Mouse (Mus musculus) neural tube, embryonic 11.5 days (tissue): ENCODE measurements around the gene Thrb. TPM values are rescaled to one million over a fixed set of nuclear protein-coding genes. Genes with fewer than 3 reads are reported as not detected.

Experiments used
- ATAC-seq: fragments of 200-750 bp; cut with Nextera tagmentation; 2 replicates; pipeline ENCODE4 v1.8.0; 2017; ENCODE audit warnings: moderate number of reproducible peaks, mild to moderate bottlenecking, moderate TSS enrichment, moderate library complexity; ENCODE audit not compliant: insufficient read depth, low FRiP score, low TSS enrichment
- DNase-seq: peaks from one replicate; pipeline ENCODE4 v3.0.0-alpha.2; 2015; ENCODE audit warnings: low spot score
- H3K27ac ChIP-seq: fragments of 300-500 bp; sonication (generic); 2 replicates; pipeline ENCODE4 v1.5.1; 2014; ENCODE audit warnings: low read depth, mild to moderate bottlenecking, low read length
- H3K27me3 ChIP-seq: fragments of 300-500 bp; sonication (generic); 2 replicates; pipeline ENCODE4 v1.6.1; 2014; ENCODE audit warnings: mild to moderate bottlenecking, low read length, mixed read lengths; ENCODE audit not compliant: control insufficient read depth, insufficient read depth
- H3K36me3 ChIP-seq: fragments of 300-500 bp; sonication (generic); 2 replicates; pipeline ENCODE4 v1.6.1; 2014; ENCODE audit warnings: mild to moderate bottlenecking, low read length, moderate library complexity, mixed read lengths; ENCODE audit not compliant: control insufficient read depth, insufficient read depth
- H3K4me1 ChIP-seq: fragments of 300-500 bp; sonication (generic); 2 replicates; pipeline ENCODE4 v1.6.1; 2014; ENCODE audit warnings: low read length, mixed read lengths; ENCODE audit not compliant: control insufficient read depth, insufficient read depth
- H3K4me2 ChIP-seq: fragments of 300-500 bp; sonication (generic); 2 replicates; pipeline ENCODE4 v1.6.1; 2014; ENCODE audit warnings: low read depth, mild to moderate bottlenecking, moderate library complexity
- H3K4me3 ChIP-seq: fragments of 300-500 bp; sonication (generic); 2 replicates; pipeline ENCODE4 v1.5.1; 2014; ENCODE audit warnings: low read depth, low read length
- H3K9ac ChIP-seq: fragments of 300-500 bp; sonication (generic); 2 replicates; pipeline ENCODE4 v1.6.1; 2014; ENCODE audit warnings: mild to moderate bottlenecking, low read length
- H3K9me3 ChIP-seq: fragments of 300-500 bp; sonication (generic); 2 replicates; pipeline ENCODE4 v1.6.1; 2016; ENCODE audit warnings: low read length; ENCODE audit not compliant: control insufficient read depth
- WGBS: fragments of 180-500 bp; shearing (Covaris S2); extraction: QIAGEN DNeasy Blood & Tissue Kit; methylation state at CpG from one replicate; pipeline ENCODE4 v1.1.7; 2014; 5-methylcytosine and 5-hydroxymethylcytosine counted together
- polyA plus RNA-seq: library from polyadenylated mRNA; unstranded; fragments of >200 nt; fragmentation: Nextera tagmentation; extraction: Ambion mirVana; gene quantifications from 2 replicates; pipeline ENCODE4 v1.2.1, GENCODE M21; 2014

The Thrb gene
- polyA plus RNA-seq, 1 experiment from 2014 or later: 0.49 TPM

DNA sequence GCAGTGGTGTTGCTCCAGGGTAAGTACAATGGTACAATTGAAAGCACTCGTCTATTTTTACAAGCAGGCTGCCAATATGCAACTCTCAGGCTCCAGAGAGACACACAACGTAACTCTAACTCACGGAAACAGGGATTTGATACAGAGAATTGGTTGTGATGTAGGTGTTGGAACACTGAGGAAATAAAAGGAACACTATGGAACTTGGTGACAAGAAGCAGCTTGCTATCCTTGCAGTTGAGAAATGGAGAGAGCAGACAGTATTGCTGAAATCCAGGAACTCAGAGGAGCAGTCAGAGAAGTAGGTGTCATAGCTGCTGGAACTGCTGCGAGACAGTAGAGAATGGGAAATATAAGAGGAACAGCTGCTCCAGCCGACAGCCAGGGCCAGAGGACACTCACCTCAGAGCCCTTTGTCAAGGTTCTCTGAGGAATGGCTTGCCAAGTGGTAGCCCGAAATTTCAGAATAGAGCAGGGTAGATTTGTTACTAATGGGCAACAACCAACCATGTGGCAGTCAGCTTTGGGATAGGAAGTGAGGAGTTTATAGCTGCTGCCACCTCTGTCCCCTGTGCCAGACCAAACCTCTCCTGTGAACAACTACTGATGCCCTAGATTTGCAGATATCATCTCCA, 252.6 kb downstream of the Thrb start:
- ATAC-seq (no peak), DNase-seq (no peak)
- Histone ChIP-seq H3K9me3 (no peaks in the 10 kb centered on the region), H3K4me1 (no peaks in the 10 kb centered on the region), H3K9ac (no peak overlapping the region), H3K27ac (no peak overlapping the region), H3K4me2 (no peak overlapping the region), H3K4me3 (no peak overlapping the region), H3K27me3 (no peaks in the 10 kb centered on the region), H3K36me3 (no peaks in the 10 kb centered on the region)
- WGBS: 65% methylated on average over 6 of the region's 6 CpGs

DNA sequence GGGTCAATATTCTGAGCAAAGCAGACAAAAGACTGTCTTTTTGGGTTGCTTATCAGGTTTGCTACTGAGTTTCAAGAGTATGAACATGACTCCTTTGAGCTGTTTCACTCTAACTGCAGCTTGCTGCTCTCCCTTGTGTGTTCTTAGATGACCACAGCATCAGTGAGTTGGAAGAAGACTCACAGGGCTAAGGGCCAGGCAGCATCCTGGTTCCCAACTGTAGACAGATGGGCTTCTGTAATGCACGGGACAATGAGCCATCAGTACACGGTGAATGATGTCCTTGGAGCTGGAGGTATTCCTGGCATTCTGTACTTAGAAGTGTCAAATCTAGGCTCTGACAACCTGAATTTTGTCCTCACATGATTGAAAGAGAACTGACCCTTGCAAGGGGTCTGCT, 255.5 kb downstream of the Thrb start:
- no peak overlapping the region for H3K9ac ChIP-seq
- ATAC-seq: no peak
- no peaks in the 10 kb centered on the region for H3K36me3 ChIP-seq
- 73% methylated on average over 2 of the region's 2 CpGs for WGBS
- no peaks in the 10 kb centered on the region for H3K9me3 ChIP-seq
- no peak for DNase-seq
- H3K27me3 ChIP-seq: no peaks in the 10 kb centered on the region
- H3K27ac ChIP-seq: no peak overlapping the region
- H3K4me2 ChIP-seq: no peak overlapping the region
- no peaks in the 10 kb centered on the region for H3K4me1 ChIP-seq
- H3K4me3 ChIP-seq: no peak overlapping the region

DNA sequence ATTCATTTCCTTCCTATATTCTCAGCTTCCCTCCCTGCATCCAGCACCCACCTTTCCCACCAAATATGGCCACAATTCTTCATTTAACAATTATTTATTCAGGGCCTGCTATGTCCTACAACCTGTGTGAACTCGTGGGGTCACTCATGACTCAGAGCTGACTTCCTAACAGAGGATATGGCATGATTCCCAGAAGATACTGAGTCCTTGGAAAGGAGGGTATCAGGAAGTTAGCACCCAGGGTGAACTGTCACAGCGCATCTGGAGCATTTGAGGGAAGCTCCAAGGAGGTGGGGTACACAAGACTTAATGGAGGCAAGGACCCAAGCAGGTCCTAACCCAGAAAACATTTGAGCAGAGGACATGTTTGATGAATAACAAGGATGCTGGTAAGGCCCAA, 256.6 kb downstream of the Thrb start:
- H3K4me3 ChIP-seq: no peak overlapping the region
- H3K4me2 ChIP-seq: no peak overlapping the region
- no peaks in the 10 kb centered on the region for H3K36me3 ChIP-seq
- no peak overlapping the region for H3K27ac ChIP-seq
- no peaks in the 10 kb centered on the region for H3K4me1 ChIP-seq
- no peak overlapping the region for H3K9ac ChIP-seq
- ATAC-seq (no peak), DNase-seq (no peak)
- no peaks in the 10 kb centered on the region for H3K9me3 ChIP-seq
- H3K27me3 ChIP-seq: no peaks in the 10 kb centered on the region
- 82% methylated on average over 2 of the region's 2 CpGs for WGBS

DNA sequence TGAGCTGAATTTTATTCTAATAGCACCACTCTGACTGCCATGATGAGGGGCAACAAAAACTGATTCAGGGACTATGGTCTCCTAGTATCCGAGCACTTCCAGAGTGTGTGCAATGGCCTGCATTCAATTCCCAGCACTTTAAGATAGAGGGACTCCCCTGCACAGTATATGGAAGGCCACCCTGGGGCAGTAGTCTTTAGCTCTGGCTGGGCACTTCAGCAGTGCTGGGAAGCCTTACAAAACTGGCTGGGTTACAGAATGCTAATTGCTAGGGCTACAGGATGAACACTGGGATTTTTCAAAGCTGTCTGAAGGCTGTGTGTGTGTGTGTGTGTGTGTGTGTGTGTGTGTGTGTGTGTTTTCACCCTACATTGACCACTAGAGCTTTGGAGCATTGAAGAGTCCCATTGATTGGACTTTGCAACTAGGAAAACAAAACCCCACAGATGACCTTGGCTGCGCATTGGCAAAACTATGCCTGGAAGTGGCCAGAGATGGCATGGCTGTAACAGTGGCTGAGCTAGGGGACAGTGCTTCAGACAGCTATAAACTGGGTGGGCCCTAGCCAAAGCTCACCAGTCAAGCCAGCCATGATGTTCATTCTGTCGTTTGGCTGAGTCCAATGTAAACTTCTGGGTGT, 257.2 kb downstream of the Thrb start:
- ATAC-seq: no peak
- no peak for DNase-seq
- Histone ChIP-seq H3K4me1 (no peaks in the 10 kb centered on the region), H3K4me3 (no peak overlapping the region), H3K9me3 (no peaks in the 10 kb centered on the region), H3K9ac (no peak overlapping the region), H3K36me3 (no peaks in the 10 kb centered on the region), H3K27ac (no peak overlapping the region), H3K4me2 (no peak overlapping the region), H3K27me3 (no peaks in the 10 kb centered on the region)
- 78% methylated on average over 3 of the region's 3 CpGs for WGBS

DNA sequence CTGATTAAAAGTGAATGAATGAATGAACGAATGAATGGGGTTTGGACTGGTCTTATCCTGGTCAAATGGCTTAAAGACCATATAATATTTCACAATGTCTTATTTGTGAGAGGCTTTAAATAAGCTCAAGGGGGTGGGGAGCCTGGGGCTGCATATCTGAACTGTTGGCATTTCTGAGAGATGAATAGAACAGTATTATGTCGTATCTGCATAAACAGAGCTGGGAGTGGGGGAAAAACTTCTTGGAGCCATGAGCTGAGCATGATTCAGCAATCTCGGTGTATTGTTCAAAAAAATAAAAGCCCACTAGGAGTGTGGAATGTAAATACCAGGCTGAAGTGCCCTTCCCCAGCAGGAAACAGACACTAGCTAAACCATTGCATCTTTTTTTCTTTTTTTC, 257.8 kb downstream of the Thrb start:
- H3K9me3 ChIP-seq: no peaks in the 10 kb centered on the region
- no peak for DNase-seq
- no peaks in the 10 kb centered on the region for H3K27me3 ChIP-seq
- no peaks in the 10 kb centered on the region for H3K4me1 ChIP-seq
- WGBS: 56% methylated on average over 3 of the region's 3 CpGs
- no peak overlapping the region for H3K27ac ChIP-seq
- H3K4me3 ChIP-seq: no peak overlapping the region
- no peak overlapping the region for H3K9ac ChIP-seq
- ATAC-seq: no peak
- no peak overlapping the region for H3K4me2 ChIP-seq
- H3K36me3 ChIP-seq: no peaks in the 10 kb centered on the region

DNA sequence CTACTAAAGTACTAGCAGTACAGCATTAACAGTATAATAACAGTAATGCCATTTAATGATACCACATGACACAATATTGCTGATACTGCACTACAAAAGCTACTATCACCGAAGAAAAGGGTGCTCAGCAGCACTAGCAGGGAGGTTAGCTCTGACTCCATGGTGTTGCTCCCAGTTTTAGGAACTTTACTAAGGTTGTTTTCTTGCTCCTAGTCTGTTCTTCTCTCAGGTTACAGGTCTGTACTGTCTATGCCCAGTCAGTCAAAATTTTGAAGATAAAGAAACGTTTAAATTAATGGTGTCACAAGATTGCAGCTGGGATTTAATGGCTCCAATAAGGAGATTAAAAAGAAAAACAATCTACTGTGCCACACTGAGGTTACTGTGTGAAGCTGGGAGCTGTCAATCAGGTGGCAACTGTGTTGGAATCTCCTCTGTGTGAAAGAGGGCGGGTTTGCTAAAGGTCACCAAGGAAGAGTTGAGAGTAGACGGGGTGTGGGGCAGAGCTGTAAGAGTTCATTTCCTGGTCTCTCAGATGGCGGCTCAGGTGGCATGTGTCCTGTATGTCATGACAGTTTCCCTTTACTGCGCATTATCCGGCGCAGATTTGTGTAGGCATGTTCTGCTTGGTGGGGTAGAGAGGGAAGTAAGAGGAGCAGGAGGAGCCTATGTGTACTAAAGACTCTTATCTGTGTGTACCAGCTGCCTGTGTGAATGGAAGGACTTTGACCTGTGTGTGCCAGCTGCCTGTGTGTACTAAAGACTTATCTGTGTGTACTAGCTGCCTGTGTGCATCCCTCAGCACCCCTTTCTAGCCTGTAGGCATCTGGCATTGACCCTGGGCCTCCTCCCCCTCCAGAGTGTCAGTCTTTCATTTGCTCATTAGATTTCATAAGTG, 263.0 kb downstream of the Thrb start:
- DNase-seq (no peak), ATAC-seq (no peak)
- 85% methylated on average over 8 of the region's 8 CpGs for WGBS
- H3K36me3 ChIP-seq: no peaks in the 10 kb centered on the region
- no peaks in the 10 kb centered on the region for H3K9me3 ChIP-seq
- no peak overlapping the region for H3K9ac ChIP-seq
- no peak overlapping the region for H3K4me2 ChIP-seq
- no peak overlapping the region for H3K4me3 ChIP-seq
- H3K27me3 ChIP-seq: no peaks in the 10 kb centered on the region
- H3K4me1 ChIP-seq: no peaks in the 10 kb centered on the region
- no peak overlapping the region for H3K27ac ChIP-seq

DNA sequence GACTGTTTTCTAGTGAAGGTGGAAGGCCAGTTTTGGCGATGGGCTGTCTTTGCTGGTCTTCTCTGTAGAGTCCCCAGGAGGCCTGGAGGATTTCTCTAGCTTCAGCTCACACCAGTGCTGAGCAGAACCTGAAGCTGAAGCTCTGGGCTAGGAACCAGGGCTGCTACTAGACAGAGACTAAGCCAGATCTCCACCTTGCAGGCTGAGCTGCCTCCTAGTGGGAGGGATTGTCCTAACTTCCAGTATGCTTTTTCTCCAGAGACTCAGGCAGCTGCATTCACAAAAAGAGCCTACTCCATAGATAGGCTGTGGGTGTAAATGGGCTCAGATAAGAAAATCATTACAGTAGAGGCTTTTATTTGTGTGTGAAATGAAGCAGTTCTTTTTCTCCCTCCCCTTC, 267.4 kb downstream of the Thrb start:
- 38% methylated on average over 1 of the region's 1 CpGs for WGBS
- no peak for ATAC-seq

DNA sequence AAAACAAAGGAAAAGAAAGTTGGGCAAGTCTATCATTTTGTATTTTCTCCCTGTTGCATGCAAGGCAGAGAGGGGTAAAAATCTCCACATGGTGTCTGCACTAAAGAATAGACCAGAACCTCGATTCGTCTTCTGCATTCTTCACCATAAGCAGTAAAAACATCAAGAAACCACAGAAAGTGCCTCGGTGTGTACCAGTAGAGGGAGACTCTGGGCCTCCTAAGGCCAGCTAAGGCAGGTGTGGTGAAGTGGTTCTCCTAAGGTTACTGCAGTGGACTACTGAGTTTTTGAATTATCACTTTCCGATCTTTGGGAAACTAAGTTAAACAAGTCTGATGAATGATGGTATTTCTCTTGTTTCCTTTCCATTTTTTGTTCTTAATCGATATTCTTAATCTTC, 269.5 kb downstream of the Thrb start:
- no peak for DNase-seq
- Histone ChIP-seq H3K36me3 (no peaks in the 10 kb centered on the region), H3K9ac (no peak overlapping the region), H3K9me3 (no peaks in the 10 kb centered on the region), H3K27ac (no peak overlapping the region), H3K27me3 (no peaks in the 10 kb centered on the region), H3K4me1 (no peaks in the 10 kb centered on the region), H3K4me2 (no peak overlapping the region), H3K4me3 (no peak overlapping the region)
- no peak for ATAC-seq
- 71% methylated on average over 5 of the region's 5 CpGs for WGBS

More for the DNA sequence above, 267.4 kb downstream of the Thrb start:
- no peak for DNase-seq
- Histone ChIP-seq H3K4me2 (no peak overlapping the region), H3K9ac (no peak overlapping the region), H3K36me3 (no peaks in the 10 kb centered on the region), H3K27me3 (no peaks in the 10 kb centered on the region), H3K4me1 (no peaks in the 10 kb centered on the region), H3K27ac (no peak overlapping the region), H3K9me3 (no peaks in the 10 kb centered on the region), H3K4me3 (no peak overlapping the region)
